Mouse (Mus musculus) liver, embryonic 15.5 days (tissue): ENCODE data around the gene Pde6h. TPM values are rescaled to one million over a fixed set of nuclear protein-coding genes. Genes with fewer than 3 reads are reported as not detected.

ENCODE experiments used
- ATAC-seq: fragments of 200-750 bp; cut with Nextera tagmentation; 2 replicates; pipeline ENCODE4 v1.8.0; 2017; ENCODE audit warnings: moderate number of reproducible peaks, mild to moderate bottlenecking, moderate library complexity; ENCODE audit not compliant: insufficient read depth
- H3K27ac ChIP-seq: fragments of 300-500 bp; sonication (generic); replicated peaks from 2 replicates; pipeline ENCODE4 v1.5.1; 2015; ENCODE audit warnings: mild to moderate bottlenecking, inconsistent platforms
- H3K27me3 ChIP-seq: fragments of 300-500 bp; sonication (generic); 2 replicates; pipeline ENCODE4 v1.6.1; 2015; ENCODE audit warnings: mild to moderate bottlenecking, inconsistent platforms
- H3K36me3 ChIP-seq: fragments of 300-500 bp; sonication (generic); replicated peaks from 2 replicates; pipeline ENCODE4 v1.6.1; 2015; ENCODE audit warnings: moderate library complexity, mild to moderate bottlenecking, inconsistent platforms
- H3K4me1 ChIP-seq: fragments of 300-500 bp; sonication (generic); replicated peaks from 2 replicates; pipeline ENCODE4 v1.6.1; 2015; ENCODE audit warnings: inconsistent platforms
- H3K4me2 ChIP-seq: fragments of 300-500 bp; sonication (generic); 2 replicates; pipeline ENCODE4 v1.6.1; 2015; ENCODE audit warnings: moderate library complexity, mild to moderate bottlenecking, inconsistent platforms
- H3K4me3 ChIP-seq: fragments of 300-500 bp; sonication (generic); replicated peaks from 2 replicates; pipeline ENCODE4 v1.5.1; 2015; ENCODE audit warnings: mild to moderate bottlenecking, inconsistent platforms
- H3K9ac ChIP-seq: fragments of 300-500 bp; sonication (generic); 2 replicates; pipeline ENCODE4 v1.6.1; 2015; ENCODE audit warnings: moderate library complexity, mild to moderate bottlenecking, inconsistent platforms
- H3K9me3 ChIP-seq: fragments of 300-500 bp; sonication (generic); replicated peaks from 2 replicates; pipeline ENCODE4 v1.6.1; 2016; ENCODE audit warnings: inconsistent platforms
- WGBS: fragments of 180-500 bp; shearing (Covaris S2); methylation state at CpG from one replicate; pipeline ENCODE4 v1.1.7; 2015; ENCODE audit warnings: mixed read lengths; ENCODE audit not compliant: insufficient replicate concordance; 5-methylcytosine and 5-hydroxymethylcytosine counted together
- polyA plus RNA-seq: library from polyadenylated mRNA; unstranded; fragments of >200 nt; fragmentation: Nextera tagmentation; extraction: Ambion mirVana; gene quantifications from 2 replicates; pipeline ENCODE4 v1.2.1, GENCODE M21; 2015

Pde6h gene
- polyA plus RNA-seq, 1 experiment from 2014 or later = not detected

DNA sequence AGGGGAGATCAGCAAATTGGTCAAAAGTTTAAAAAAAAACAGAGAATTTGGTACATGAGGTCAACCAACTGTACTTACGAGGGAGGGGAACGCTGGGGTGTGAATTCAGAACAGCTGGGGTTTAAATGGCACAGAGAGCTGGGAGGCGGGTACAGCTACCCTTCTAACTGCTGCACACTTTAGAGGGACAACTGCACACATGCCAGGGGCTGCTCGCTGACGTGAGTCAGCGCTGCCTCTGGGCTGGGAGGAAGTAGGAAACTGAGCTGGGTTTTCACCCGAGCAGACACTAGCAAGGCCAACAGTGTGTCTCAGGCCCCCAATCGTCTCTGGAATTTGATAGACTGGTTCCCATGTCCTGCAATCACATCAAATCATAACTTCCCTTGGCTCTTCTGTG is 1.4 kb downstream of the Pde6h start:
- no peaks in the 10 kb centered on the region for H3K4me1 ChIP-seq
- H3K9me3 ChIP-seq = no peaks in the 10 kb centered on the region
- no peak overlapping the region for H3K4me2 ChIP-seq
- H3K4me3 ChIP-seq = no peak overlapping the region
- no peak overlapping the region for H3K9ac ChIP-seq
- H3K36me3 ChIP-seq = peaks cover 5% of the 10 kb centered on the region; the same call in 1 of the 2 replicates
- 63% methylated on average over 8 of the region's 8 CpGs for WGBS
- no peak overlapping the region for H3K27ac ChIP-seq
- no peak for ATAC-seq
- H3K27me3 ChIP-seq = no peaks in the 10 kb centered on the region

DNA sequence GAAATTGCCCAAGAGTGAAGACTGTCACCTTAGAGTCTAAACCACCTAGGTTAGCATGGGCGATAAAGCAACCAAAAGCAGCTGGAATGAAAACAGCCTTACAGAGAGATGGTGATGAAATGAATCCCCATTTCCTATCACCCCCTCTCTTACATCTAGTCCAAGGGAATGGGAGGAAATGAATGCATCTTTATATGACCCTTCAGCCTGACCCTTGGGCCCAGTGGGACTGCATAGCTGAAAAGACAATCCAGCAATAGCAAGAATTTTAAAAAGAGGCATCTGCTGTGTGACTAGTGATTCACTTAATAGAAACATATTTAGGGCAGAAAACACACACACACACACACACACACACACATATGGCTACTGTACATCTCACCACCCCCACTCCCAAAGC is 4.0 kb downstream of the Pde6h start:
- Histone ChIP-seq H3K27me3 (no peaks in the 10 kb centered on the region), H3K27ac (no peak overlapping the region), H3K36me3 (peaks cover 5% of the 10 kb centered on the region; the same call in 1 of the 2 replicates), H3K4me2 (no peak overlapping the region), H3K9ac (no peak overlapping the region), H3K4me1 (peaks cover 18% of the 10 kb centered on the region), H3K9me3 (no peaks in the 10 kb centered on the region), H3K4me3 (no peak overlapping the region)
- WGBS = 91% methylated on average over 1 of the region's 1 CpGs
- ATAC-seq = no peak

DNA sequence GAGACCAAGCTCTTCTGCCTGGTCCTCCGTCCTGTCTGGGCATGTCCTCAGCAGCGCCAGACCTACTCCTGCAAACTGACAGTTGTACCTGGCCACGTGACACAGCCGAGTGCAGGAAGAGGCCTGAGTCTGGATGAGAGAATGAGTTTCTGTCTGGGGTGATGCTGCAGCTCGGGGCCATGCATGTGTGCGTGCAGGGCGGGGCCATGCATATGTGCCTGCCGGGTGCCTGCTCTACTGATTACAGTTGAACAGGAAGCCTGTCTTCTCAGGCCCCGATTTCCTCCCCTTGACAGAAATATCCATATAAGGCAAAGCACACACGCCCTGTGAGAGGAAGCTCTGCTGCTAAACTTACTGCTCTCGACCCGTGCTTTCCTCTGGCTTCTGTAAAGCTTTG is 7.0 kb downstream of the Pde6h start:
- Histone ChIP-seq H3K4me1 (peaks cover 21% of the 10 kb centered on the region), H3K27ac (peak overlapping the region; percentile 79), H3K4me2 (peak overlapping the region; percentile 50), H3K4me3 (0 out of 2 replicates have a peak overlapping the region, but pooled peaks have one; percentile 0), H3K9me3 (no peaks in the 10 kb centered on the region), H3K27me3 (no peaks in the 10 kb centered on the region), H3K9ac (no peak overlapping the region), H3K36me3 (no peaks in the 10 kb centered on the region)
- 4% methylated on average over 12 of the region's 12 CpGs for WGBS
- peak; percentile 98 for ATAC-seq

DNA sequence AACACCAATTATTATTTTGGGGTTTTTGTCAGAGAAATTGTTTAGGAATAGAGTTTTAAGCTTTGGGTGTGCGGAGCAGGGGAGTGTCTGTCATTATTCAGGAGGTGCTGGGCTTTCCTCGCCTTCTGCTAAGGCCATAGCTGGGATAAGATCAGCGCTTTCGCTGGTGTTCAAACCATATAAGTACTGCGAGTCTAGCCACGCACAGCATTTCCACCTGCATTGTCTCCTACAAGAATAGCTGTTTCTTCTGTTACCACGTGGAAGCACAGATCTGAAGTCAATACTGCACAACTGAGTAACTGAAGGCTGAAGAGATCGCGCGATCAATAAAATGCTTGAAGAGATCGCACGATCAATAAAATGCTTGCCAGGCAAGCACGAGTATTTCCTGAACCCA is 7.6 kb downstream of the Pde6h start:
- no peaks in the 10 kb centered on the region for H3K27me3 ChIP-seq
- H3K9ac ChIP-seq = no peak overlapping the region; the same call in 1 of the 2 replicates
- H3K27ac ChIP-seq = peak overlapping the region; percentile 79
- H3K4me3 ChIP-seq = no peak overlapping the region
- H3K9me3 ChIP-seq = no peaks in the 10 kb centered on the region
- 52% methylated on average over 13 of the region's 13 CpGs for WGBS
- no peaks in the 10 kb centered on the region for H3K36me3 ChIP-seq
- H3K4me1 ChIP-seq = peaks cover 21% of the 10 kb centered on the region
- H3K4me2 ChIP-seq = peak overlapping the region; percentile 50
- 0 out of 2 replicates have a peak, but pooled peaks have one; percentile 43 for ATAC-seq

DNA sequence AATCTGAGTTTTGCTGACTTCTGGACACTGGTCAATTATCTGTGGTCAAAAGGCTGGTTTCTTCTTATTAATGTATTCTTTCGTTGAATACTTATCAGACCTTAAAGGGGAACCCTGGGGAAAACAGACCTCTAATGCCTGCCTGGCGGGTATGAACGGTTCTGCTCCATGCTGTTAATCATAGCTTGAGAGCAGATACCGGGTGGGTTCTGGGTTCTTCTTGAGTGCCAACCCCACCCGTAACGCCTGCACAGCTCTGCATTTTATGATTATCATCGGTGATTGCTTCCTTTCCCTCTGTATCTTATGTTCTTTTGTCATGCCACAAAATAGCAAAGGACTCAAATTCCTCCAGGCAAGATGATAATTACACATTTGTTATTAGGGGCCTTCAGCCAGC is 10.4 kb downstream of the Pde6h start:
- no peak overlapping the region for H3K4me3 ChIP-seq

DNA sequence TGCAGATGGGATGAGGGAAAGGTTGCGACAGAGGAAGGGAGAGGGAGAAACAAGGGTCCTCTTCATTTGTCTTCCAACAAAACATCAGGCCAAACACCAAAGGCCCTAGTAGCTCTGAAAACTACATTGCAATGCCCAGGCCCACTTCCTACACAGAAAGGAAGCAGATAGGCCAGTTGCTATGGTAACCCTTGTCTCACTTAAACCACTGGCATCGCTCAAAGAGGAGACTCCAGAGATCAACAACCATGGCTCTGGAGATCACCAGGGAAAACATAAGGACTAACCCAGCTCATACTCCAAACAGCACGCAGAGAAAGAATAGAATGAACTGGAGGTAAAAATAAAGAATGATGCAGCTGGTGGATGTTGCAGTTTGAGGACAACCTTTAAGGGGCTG is 11.6 kb downstream of the Pde6h start:
- no peaks in the 10 kb centered on the region for H3K36me3 ChIP-seq
- peaks cover 30% of the 10 kb centered on the region for H3K4me1 ChIP-seq

More for the DNA sequence above, 10.4 kb downstream of the Pde6h start:
- H3K4me2 ChIP-seq = no peak overlapping the region
- WGBS = 46% methylated on average over 7 of the region's 7 CpGs
- H3K9me3 ChIP-seq = no peaks in the 10 kb centered on the region
- H3K9ac ChIP-seq = no peak overlapping the region
- no peaks in the 10 kb centered on the region for H3K27me3 ChIP-seq
- H3K4me1 ChIP-seq = peaks cover 21% of the 10 kb centered on the region
- ATAC-seq = no peak
- no peaks in the 10 kb centered on the region for H3K36me3 ChIP-seq
- H3K27ac ChIP-seq = no peak overlapping the region

DNA sequence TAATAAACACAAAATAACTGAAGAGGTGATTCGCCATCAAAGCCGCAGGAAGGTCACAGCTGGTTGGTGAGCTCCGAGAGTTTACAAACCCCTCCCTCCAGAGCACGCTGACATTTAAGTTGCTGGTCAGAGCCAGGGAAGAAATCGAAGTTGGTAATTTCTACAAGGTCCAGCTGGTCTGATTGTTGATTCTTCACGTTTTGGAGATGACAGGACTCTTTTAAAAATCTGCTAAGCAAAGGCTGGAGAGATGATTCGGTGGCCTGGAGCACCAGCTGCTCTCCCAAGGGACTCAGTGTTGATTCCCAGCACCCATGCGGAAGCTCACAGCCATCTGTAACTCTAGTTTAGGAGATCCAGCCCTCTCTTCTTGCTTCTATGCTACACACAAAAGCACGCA is 12.7 kb downstream of the Pde6h start:
- no peak for ATAC-seq
- WGBS = 71% methylated on average over 9 of the region's 9 CpGs

More for the DNA sequence above, 11.6 kb downstream of the Pde6h start:
- ATAC-seq = no peak
- Histone ChIP-seq H3K4me3 (no peak overlapping the region), H3K9me3 (no peaks in the 10 kb centered on the region), H3K27ac (no peak overlapping the region), H3K27me3 (no peaks in the 10 kb centered on the region), H3K9ac (no peak overlapping the region), H3K4me2 (no peak overlapping the region)
- WGBS = 41% methylated on average over 3 of the region's 3 CpGs

DNA sequence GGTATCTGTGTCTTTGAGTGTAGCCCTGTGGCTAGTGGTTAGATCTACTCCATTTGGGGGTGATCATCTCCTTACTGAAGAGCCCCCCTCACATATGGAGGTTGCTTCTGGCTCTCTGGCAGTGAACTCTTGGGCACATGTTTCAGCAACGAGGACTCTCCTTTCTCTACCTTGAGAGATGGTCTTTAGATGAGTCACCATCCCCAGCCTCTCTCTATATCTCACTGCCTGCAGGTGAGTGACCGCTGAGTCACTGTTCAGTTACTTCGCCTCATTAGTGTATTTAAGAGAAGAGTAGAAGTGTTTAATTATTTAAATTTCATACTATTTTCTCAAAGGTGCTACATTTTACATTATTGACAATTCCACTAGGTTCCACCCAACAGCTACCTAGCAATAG is 13.5 kb downstream of the Pde6h start:
- Histone ChIP-seq H3K9ac (no peak overlapping the region), H3K9me3 (no peaks in the 10 kb centered on the region), H3K36me3 (no peaks in the 10 kb centered on the region), H3K27me3 (no peaks in the 10 kb centered on the region), H3K4me3 (no peak overlapping the region), H3K4me1 (peaks cover 24% of the 10 kb centered on the region), H3K4me2 (0 out of 2 replicates have a peak overlapping the region, but pooled peaks have one; percentile 1), H3K27ac (no peak overlapping the region)
- WGBS = 64% methylated on average over 3 of the region's 3 CpGs
- no peak for ATAC-seq

More for the DNA sequence above, 12.7 kb downstream of the Pde6h start:
- no peak overlapping the region for H3K4me2 ChIP-seq
- no peaks in the 10 kb centered on the region for H3K36me3 ChIP-seq
- peaks cover 29% of the 10 kb centered on the region for H3K4me1 ChIP-seq
- no peak overlapping the region for H3K27ac ChIP-seq
- no peaks in the 10 kb centered on the region for H3K27me3 ChIP-seq
- H3K9ac ChIP-seq = no peak overlapping the region
- no peaks in the 10 kb centered on the region for H3K9me3 ChIP-seq
- H3K4me3 ChIP-seq = no peak overlapping the region

DNA sequence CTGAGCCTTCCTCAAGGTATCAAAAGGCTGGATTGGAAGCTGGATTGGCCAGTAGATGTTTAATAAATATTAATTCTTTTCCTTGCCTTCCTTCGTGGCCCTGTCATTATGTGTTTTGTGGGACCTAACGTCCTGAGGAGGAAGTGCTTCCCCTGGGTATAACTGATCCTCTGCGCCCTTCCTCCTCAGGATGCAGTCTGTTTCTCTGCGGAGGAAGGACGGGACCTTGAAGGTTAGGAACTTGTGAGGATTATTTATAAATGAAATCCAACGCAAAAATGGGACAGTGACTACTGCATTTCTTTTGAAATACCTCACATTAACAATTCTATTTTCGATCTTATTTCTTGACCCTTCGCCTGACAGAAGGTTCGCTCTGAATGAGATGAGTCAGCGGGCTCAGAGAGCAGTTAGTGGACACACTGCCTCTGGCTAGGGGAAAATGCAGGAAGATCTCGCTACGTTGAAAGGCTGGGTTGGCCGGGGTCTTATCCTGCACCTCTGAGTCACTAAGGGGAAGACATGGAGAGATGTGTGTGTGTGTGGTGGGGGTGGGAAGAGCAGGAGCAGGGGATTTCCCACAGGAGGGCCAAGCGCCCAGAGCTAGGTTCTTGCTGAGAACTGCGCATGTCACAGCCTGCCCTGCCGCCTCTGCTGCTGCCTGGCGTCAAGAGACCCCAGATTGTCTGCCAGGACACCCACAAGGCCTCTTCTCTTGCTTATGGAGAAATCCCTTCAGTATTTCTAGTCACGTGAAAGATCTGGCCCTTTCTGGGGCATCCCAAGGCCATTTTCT is 14.9 kb downstream of the Pde6h start:
- peak overlapping the region; percentile 38 for H3K4me3 ChIP-seq

DNA sequence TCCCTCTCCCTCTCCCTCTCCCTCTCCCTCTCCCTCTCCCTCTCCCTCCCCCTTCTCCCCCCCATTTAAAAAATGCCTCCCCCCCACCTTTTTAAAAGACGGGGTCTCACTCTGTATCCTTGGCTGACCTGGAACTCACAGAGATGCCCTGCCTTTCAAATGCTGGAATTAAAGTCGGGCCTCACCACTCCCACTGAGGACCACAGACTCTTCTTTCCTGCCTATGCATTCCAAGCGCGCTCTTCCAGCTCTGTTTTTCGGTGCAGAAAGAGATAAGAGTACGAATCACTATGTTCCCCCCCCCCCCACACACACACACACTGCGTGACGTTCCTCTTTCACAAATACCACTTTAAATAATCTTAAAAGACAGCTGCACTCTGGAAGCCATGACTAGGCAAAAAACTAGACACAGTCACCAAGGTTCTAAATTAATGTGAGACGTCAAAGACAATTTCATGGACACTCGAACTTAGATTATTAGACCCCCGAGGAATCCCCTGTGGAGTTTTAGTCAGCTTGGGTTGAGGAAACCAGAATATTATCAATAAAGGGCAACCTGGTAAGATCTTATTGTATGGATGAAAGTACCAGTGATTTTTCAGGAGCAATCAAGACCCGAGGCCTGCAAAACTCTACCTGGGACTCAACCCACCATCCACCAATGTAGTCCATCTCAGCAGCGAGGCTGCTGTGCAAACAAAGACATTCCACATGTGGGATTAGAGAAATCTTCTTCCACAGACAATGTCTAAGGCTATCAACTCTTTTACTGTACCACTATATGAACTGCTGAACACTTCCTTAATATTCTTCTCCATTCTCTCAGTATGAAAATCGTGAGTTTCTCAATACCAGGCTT is 15.9 kb downstream of the Pde6h start:
- no peaks in the 10 kb centered on the region for H3K9me3 ChIP-seq
- peak; percentile 23; the same call in 1 of the 2 replicates for ATAC-seq
- H3K27me3 ChIP-seq = no peaks in the 10 kb centered on the region
- H3K4me3 ChIP-seq = peak overlapping the region; percentile 43
- H3K36me3 ChIP-seq = no peaks in the 10 kb centered on the region
- 0 out of 2 replicates have a peak overlapping the region, but pooled peaks have one; percentile 15 for H3K9ac ChIP-seq
- H3K4me1 ChIP-seq = peaks cover 38% of the 10 kb centered on the region
- WGBS = 12% methylated on average over 14 of the region's 14 CpGs
- H3K4me2 ChIP-seq = peak overlapping the region; percentile 33
- peak overlapping the region; percentile 80 for H3K27ac ChIP-seq

More for the DNA sequence above, 14.9 kb downstream of the Pde6h start:
- ATAC-seq = no peak; the same call in 1 of the 2 replicates
- Histone ChIP-seq H3K9ac (no peak overlapping the region), H3K36me3 (no peaks in the 10 kb centered on the region), H3K9me3 (no peaks in the 10 kb centered on the region), H3K27me3 (no peaks in the 10 kb centered on the region), H3K4me1 (peaks cover 37% of the 10 kb centered on the region), H3K27ac (peak overlapping the region; percentile 61), H3K4me2 (peak overlapping the region; percentile 58)
- 30% methylated on average over 18 of the region's 18 CpGs for whole genome bisulfite sequencing
